Mouse (Mus musculus): ENCODE data around the gene Robo1.
A peak's percentile ranks its signal among the peaks of the same experiment; 100 is the strongest.

Gene Robo1

DNA sequence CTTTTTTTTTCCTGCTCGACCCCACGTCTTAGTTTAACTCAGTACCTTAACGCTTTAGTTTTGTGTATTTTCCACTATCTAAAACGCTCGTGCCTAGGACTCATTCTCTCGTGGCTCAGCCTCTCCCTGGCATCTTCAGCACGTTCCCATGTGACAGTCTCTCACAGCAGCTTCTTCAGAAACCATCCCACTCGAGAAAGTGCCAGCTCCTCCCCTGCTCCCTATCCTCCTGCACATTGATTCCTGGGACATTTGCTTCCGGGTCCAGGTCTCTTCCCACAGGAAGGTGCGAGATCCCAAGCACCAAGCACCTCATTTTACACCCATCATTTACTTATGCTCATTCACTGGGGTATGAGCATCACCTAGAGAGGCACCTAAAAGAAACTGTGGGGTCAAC is 150.0 kb downstream of the Robo1 start:
- no peak for DNase-seq

GRCm38 (mm10) chr16:72458576-72458975 is 150.5 kb downstream of the Robo1 start:
- DNase-seq = no peak

DNA sequence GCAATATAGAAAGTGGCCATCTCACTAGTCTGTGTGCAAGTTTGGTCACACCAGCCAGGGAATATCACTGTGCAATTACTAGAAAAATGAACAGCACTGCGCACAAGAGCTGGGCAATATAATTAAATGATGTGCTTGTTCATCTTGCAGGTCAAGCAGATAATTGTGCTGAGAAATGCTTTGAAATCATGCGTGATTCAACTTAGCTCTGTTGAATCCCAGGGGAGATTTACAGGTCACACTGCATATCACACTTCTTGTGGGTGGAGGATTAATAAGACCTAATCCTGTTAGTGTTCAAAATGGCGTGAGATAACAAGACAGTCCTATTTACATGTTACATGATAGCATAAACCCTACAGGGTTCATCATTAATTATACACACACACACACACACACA is 157.6 kb downstream of the Robo1 start:
- DNase-seq = no peak

- DNase-seq = no peak
Observed at GRCm38 (mm10) chr16:72470037-72470673, 162.0 kb downstream of the Robo1 start.

DNA sequence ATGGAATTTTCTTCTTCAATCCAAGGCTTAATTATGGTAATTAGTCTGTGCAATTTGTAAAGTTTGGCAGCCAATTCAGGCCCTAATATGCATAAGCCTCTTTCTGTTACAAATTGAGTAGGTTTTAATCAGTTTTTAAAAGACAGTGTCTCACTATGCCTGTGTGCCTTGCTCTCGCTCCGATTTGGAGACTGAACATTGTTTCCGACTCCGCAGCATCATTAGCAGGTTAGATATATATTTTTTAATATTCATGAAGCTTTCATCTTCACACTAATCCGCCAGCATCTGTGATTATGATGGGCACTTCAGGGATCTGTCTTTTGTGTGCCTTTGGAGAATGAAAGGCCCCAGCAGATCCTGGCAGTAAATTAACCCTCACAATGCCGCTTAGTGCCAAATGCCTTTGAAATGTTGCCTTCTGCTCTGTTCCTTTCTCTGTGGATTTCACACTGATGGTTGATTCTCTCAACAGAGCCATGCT is 202.7 kb downstream of the Robo1 start:
- peak; percentile 75 for DNase-seq

DNA sequence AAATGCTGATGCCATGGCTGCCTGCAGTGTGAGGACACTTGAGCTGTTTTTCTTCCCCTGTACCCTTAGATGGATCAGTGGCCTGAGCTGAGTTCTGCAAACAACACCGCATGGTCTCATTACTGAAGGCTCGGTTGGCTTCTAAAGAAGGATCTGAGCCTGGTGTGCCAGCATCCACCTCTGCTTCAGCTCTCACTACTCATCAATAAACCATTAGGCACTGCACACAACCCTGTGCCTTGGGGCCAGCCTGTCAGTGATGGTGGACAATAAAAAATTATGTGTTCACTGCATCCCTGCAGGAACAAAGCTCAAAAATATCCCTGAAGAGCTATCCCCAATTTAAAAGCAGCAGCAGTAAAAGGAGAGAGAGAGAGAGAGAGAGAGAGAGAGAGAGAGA is 223.2 kb downstream of the Robo1 start:
- no peak for DNase-seq

DNA sequence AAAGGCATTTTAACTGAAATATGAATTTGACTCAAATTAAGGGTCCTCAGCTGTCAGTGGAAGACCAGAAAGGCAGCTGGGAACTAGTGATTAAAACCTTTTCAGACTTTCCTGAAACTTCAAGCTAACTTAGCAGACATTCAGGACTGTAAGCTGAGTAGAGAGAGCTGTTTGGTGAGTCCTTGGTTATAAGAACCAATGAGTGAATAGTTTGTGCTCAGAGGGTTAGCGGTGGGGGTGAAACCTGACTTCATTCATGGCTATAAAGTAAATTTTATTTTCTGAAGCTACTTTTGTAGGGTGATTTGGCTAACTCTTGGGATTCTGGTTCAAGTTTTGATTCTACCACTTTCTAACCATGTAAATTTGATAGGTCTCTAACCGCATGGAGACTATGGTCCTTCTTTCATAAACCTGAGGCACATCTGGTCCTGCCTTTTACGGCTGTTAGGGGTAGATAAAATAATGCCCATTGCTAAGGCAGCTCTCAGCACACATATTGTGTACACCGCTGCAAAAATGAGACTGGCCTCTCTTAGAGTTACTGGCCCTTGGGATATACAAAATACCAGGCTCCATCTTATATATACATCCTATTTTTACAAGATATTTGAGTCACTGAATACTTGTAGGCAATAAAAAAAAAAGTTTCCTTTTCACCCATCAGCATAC is 225.9 kb downstream of the Robo1 start:
- DNase-seq = no peak

DNA sequence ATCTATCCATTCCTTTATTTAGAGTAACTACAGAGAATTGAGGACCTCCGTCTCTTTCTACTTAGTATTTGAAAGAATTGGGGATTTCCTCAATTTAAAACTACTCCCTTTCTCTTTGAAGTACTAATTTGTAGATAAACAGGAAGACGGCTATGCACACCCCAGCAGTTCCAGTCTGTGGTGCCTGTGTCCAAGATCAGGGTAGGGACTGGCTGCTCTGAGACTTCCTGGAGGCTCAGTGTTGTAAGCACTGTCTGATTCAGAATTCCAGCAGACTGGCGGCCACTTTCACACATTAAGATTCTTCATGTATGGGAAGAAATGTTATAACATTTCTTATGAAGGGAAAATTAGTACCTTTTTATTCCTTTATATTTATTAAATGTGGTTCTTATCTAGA is 230.1 kb downstream of the Robo1 start:
- DNase-seq = no peak

- no peak for DNase-seq
Observed at GRCm38 (mm10) chr16:72543928-72544327, 235.8 kb downstream of the Robo1 start.

GRCm38 (mm10) chr16:72544950-72545349 is 236.8 kb downstream of the Robo1 start:
- no peak for DNase-seq

DNA sequence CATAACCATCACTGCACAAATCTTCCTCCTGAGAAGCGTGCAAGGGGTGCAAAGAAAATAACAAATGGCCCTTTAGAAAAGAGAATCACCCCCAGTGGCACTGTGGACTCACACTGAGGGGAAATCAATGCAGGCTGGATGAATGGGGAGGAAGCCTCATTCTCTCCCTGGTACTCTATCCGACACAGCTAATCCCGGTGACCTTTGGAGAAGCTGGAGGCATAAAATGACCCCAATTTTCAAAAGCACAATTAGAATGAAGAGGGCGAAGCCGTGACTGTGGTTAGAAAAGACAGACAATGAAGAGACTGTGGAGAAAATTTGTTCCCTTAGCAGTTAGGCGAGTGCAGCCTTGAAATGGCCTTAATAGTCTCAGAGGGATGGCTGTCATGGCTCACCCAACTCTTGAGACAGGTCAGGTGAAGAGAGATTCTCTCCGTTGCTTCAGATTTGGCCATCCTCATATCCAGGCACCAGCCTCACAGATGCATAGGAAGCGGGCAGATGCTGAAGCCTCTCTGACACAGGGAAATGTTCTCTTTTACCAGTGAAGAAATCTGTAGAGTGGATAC is 243.7 kb downstream of the Robo1 start:
- DNase-seq = no peak

DNA sequence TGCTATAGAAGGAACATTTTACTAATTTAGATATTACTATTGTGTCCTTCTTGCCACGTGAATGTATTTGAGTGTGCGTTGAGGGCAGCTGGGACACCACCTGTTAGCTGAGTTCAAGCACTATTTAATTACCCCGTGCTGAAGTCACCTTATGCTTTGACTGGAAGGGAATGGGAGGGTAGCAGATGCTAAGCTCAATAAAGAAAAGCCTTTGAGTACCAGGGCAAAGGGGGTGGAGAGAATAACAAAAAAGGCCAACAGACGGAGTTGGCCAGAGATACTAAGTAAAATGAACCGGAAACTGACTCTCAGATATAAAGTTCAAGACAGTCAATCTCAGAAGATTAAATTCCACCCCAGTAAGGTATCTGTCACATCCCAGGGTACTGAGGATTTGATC is 245.6 kb downstream of the Robo1 start:
- no peak for DNase-seq

- DNase-seq = peak; percentile 83
Observed at GRCm38 (mm10) chr16:72562149-72562548, 254.0 kb downstream of the Robo1 start.

DNA sequence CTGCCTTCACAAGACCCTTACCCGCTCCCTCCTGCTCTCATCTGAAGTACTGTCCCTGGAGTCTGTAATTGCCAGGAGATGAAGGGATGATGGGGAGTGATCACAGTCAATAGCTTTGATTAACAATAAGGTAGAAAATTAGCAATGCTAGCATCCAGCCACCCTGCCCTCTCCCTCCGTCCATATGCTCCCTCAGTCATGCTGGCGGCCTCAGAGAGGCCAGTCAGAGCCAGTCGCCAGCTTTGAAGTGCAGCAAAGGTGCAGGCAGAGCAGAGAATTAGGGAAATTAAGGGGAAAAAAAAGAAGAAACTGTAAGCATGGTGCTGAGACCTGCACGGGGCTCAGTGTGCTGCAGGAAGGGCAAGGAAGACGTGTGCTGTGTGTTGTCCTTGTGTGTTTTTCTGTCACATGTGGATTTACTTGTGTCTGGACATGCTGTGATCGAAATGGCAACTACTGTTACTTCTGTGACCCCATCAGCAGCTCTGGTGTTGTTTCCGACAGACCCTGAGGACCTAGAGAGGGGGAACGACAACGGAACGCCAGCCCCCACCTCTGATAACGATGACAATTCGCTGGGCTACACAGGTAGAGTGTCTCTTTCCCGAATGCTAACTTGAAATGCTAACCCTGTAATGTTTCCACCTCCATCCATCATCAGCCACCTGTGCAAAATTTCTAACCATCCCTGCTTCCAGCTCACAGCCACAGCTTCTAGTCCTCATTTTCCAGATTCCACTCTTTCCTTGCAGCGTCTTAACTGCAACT is 255.3 kb downstream of the Robo1 start:
- DNase-seq = no peak

DNA sequence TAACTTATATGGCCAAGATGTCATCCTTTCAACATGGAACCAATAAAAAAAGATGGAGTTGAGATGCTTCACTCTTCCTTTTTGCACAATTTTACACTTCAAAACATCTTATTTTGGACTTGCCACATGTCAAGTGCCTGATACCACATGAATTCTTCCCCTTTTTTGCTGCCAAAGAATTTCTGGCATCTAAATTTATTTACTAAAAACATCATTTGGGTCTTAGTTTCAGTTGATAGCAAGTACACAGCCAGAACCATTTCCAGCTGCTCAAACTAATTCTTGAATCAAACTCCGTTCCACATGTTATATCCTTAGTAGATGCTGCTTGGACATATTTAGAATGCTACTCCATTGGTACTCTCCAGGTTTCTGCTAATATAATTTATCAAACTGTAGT is 267.1 kb downstream of the Robo1 start:
- DNase-seq = no peak

DNA sequence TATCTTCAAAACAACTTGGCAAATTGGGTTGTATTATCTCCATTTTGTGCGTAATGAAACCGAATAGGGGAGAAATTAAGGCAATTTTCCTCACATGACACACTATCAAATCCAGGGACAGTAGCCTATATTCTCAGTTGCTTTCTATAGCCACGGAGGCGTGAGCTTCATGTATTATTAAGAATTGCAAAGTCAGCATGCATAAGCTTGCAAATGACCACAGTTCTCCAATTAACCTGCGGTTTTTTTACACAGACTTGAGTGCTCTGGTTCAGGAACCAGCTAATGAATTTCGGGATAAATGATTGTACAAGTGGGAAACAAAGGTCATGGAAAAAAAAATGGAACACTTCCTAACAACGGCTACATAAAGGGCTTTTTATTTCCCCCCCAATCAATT is 268.9 kb downstream of the Robo1 start:
- no peak for DNase-seq

DNA sequence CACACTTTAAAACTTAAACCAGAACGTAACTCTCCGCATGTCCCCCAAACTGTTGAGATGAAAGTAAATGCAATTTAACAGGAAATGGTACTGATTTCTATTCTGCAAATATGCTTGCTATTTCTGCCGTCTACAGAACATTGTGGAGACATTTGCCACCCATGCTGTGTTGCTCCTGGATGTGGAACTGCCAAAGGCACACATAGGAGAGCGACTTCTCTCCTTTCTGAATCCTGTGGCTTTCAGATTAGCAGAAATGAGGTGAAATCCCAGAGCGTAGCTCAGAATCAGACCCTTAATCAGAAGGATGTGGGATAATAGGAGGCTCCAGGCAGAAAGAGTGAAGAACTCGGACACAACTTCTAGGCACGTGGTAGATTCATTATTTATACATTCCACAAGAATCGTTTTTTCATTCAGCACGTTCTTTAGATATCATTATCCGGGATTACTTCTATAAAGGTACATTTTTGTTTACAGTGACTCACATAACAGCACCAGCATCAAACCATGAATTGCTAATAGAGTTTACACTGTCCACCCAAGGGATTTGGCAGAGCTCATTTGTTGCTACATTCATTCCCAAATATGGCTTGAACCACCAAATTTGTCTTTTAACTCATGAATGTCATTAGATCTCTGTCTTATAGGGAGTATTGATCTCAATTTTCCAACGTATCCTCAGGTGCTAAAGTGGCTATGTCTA is 276.5 kb downstream of the Robo1 start:
- DNase-seq = no peak

GRCm38 (mm10) chr16:72585160-72585813 is 277.2 kb downstream of the Robo1 start:
- no peak for DNase-seq

- no peak for DNase-seq
Observed at GRCm38 (mm10) chr16:72587376-72588072, 279.4 kb downstream of the Robo1 start.

DNA sequence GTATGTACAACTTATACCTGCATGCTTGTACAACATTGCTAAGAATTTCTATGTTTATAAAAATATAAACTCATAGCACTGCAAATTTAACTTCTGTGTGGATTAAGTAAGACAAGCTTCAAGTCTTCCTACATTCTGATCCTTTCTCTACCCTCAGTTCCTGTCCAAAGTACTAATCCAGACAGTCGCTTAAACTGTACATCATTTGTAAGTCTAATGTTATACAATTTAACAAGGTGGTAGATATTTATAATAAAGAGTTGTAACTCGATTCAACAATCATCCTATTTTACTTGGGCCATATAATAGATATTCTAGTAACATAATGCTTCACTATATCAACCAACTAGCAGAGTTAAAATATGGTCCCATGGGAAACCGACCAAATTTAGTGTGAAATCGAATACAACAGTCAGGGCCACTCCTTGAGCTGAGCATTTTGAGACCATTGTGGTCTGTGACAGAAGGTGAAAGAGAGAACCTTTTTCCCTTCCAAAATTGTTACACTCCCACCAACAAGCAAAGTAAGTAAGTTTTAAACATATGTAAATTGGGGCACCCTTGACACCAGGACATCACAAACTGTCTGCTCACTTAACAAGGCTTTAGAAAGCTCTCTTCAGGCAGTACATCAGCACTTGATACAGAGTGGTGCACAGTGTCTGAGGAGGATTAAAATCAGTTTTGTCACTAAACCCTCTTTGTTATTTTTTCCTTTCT is 295.5 kb downstream of the Robo1 start:
- no peak for DNase-seq

DNA sequence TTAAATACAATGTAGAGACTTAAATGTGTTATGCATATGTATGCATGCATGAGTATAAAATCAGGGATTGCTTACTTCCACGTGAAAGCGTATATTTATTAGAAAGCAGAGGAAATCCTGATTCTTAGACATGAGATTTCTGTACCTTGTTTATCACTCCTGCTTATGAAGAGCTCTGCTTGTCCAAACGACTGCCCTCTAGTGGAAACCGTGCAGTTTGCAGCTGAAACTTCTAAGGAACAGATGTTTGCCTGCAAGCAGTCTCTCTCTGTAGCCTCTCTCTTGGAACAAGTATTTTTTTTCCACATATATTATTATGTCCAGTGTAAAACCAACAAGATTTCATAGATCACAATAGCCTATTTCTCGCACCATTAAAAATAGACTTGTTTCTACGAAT is 297.0 kb downstream of the Robo1 start:
- no peak for DNase-seq
